Mouse (Mus musculus): ENCODE results near the gene Cdc25b. TPM values are rescaled to one million over a fixed set of nuclear protein-coding genes. Genes with fewer than 3 reads are reported as not detected.

Cdc25b gene
- polyA plus RNA-seq, 1 experiment from 2014 or later: 18.5 TPM

DNA sequence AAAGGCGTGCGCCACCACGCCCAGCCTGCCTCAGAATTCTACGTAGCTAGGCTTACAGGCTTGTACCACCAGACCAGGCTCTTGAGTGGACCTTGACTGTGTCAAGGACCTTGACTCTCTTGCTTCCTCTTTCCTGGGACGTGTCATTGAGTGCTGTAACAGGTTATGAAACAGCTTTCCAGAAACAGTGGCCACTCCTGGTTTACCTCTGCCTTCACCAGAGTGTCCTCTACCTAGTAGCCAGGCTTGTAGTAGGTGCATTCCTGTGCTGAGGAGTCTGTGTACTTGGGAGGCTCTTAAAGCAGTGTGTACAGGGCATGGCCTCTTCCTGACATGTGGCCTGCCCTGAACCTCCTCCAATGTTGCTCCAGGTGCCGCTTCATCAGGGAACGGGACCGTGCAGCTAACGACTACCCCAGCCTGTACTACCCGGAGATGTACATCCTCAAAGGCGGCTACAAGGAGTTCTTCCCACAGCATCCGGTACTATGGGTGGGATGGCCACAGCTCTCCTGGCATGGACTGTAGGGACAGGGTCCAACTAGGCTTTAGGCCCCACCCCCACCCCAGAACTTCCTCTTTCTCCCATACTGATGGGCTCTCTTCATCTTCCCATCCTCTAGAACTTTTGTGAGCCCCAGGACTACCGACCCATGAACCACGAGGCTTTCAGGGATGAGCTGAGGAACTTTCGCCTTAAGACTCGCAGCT is 10.0 kb downstream of the Cdc25b start:
- H3K4me1 ChIP-seq (ENCODE audit: control insufficient read depth, insufficient read depth, low read length): no peaks in the 10 kb centered on the region
- 95% methylated on average over 16 of the region's 16 CpGs for WGBS
- ATAC-seq: no peak
- no peaks in the 10 kb centered on the region for H3K9me3 ChIP-seq (replicated peaks; ENCODE audit: control insufficient read depth, low read length, poor library complexity, severe bottlenecking)
- no peak overlapping the region for H3K9ac ChIP-seq (ENCODE audit: low read depth, low read length)
- no peak overlapping the region for H3K4me3 ChIP-seq (ENCODE audit: low read depth, low read length)
- H3K36me3 ChIP-seq (ENCODE audit: control insufficient read depth, insufficient read depth, low read length): peaks cover 4% of the 10 kb centered on the region; the same call in 1 of the 2 replicates
- no peaks in the 10 kb centered on the region for H3K27me3 ChIP-seq (ENCODE audit: control insufficient read depth, insufficient read depth, low read depth, low read length)
- H3K4me2 ChIP-seq (ENCODE audit: low read length): no peak overlapping the region
- H3K27ac ChIP-seq (ENCODE audit: low read length): no peak overlapping the region

DNA sequence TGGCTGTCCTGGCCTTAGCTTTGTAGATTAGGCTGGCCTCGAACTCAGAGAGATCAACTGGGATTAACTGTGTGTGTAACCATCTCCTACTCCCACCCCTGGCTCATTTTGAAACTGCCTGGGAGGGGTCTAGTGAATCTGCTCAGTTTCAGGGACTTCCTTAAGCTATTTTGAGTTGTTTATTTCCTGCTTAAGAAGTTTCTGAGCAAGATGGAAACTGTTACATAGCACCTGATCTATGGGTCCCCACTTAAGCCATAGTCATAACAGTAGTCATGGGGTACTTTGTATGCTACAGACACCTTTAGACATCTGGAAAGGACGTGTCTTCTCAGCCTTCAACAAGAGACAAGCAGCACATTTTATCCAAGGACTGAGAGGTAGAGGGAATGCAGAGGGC is 14.0 kb downstream of the Cdc25b start:
- no peak for ATAC-seq
- WGBS: 88% methylated on average over 2 of the region's 2 CpGs
- Histone ChIP-seq H3K36me3 (ENCODE audit: control insufficient read depth, insufficient read depth, low read length) (no peaks in the 10 kb centered on the region), H3K4me2 (ENCODE audit: low read length) (no peak overlapping the region), H3K4me1 (ENCODE audit: control insufficient read depth, insufficient read depth, low read length) (no peaks in the 10 kb centered on the region), H3K9me3 (replicated peaks; ENCODE audit: control insufficient read depth, low read length, poor library complexity, severe bottlenecking) (no peaks in the 10 kb centered on the region), H3K4me3 (ENCODE audit: low read depth, low read length) (no peak overlapping the region), H3K9ac (ENCODE audit: low read depth, low read length) (no peak overlapping the region), H3K27ac (ENCODE audit: low read length) (no peak overlapping the region), H3K27me3 (ENCODE audit: control insufficient read depth, insufficient read depth, low read depth, low read length) (no peaks in the 10 kb centered on the region)

DNA sequence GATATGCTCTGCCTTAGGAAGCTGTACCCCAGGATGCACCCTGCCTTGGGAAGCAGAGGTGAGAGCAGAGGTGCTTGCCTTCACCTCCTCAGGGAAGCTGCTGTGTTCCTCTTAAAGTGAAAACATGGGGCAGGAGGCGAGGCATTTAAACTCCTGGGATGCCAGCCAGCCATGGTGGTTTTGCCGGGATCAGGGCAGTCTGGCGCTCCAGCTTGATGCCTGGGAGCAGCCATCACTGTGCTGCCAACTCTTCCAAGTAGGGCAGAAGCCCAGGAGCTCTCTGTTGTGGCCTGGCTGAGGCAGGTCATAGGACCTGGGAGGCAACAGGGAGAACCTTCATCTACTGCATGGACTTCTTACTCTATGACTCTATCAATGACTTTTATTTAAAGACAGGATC is 14.5 kb downstream of the Cdc25b start:
- 95% methylated on average over 3 of the region's 3 CpGs for WGBS
- H3K4me1 ChIP-seq (ENCODE audit: control insufficient read depth, insufficient read depth, low read length): no peaks in the 10 kb centered on the region
- no peaks in the 10 kb centered on the region for H3K27me3 ChIP-seq (ENCODE audit: control insufficient read depth, insufficient read depth, low read depth, low read length)
- no peak overlapping the region for H3K9ac ChIP-seq (ENCODE audit: low read depth, low read length)
- H3K4me2 ChIP-seq (ENCODE audit: low read length): no peak overlapping the region
- H3K4me3 ChIP-seq (ENCODE audit: low read depth, low read length): no peak overlapping the region
- H3K36me3 ChIP-seq (ENCODE audit: control insufficient read depth, insufficient read depth, low read length): no peaks in the 10 kb centered on the region
- no peaks in the 10 kb centered on the region for H3K9me3 ChIP-seq (replicated peaks; ENCODE audit: control insufficient read depth, low read length, poor library complexity, severe bottlenecking)
- ATAC-seq: no peak
- H3K27ac ChIP-seq (ENCODE audit: low read length): no peak overlapping the region

DNA sequence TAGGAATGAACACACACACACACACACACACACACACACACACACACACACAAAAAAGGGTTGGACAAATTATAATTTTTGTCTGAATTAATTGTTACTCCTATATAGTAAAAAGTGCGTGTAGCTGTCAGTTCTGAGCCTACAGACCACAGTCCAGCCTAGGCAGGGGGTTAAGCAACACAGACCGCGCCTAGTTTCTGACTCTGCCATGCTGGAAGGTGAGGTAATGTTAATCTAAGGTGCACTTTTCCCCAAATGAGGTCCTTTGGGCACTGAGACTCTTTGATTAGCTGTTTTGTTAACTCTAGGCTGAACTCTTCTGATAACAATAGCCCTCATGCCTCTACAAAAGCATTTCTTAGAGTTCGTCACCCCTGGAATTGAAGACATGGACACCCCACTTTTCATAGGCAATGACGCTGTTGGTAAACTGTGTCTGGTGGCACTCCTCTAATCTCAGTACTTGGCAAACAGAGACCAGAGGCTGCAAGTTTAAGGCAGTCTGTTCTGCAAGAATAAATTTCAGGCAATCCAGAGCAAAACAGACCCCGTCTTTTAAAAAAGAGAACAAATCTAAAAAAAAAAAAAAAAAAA is 17.2 kb downstream of the Cdc25b start:
- WGBS: 92% methylated on average over 6 of the region's 6 CpGs
- Histone ChIP-seq H3K27ac (ENCODE audit: low read length) (no peak overlapping the region), H3K9ac (ENCODE audit: low read depth, low read length) (no peak overlapping the region), H3K4me2 (ENCODE audit: low read length) (no peak overlapping the region), H3K4me1 (ENCODE audit: control insufficient read depth, insufficient read depth, low read length) (no peaks in the 10 kb centered on the region), H3K27me3 (ENCODE audit: control insufficient read depth, insufficient read depth, low read depth, low read length) (no peaks in the 10 kb centered on the region), H3K36me3 (ENCODE audit: control insufficient read depth, insufficient read depth, low read length) (no peaks in the 10 kb centered on the region), H3K4me3 (ENCODE audit: low read depth, low read length) (no peak overlapping the region), H3K9me3 (replicated peaks; ENCODE audit: control insufficient read depth, low read length, poor library complexity, severe bottlenecking) (no peaks in the 10 kb centered on the region)
- ATAC-seq: no peak

DNA sequence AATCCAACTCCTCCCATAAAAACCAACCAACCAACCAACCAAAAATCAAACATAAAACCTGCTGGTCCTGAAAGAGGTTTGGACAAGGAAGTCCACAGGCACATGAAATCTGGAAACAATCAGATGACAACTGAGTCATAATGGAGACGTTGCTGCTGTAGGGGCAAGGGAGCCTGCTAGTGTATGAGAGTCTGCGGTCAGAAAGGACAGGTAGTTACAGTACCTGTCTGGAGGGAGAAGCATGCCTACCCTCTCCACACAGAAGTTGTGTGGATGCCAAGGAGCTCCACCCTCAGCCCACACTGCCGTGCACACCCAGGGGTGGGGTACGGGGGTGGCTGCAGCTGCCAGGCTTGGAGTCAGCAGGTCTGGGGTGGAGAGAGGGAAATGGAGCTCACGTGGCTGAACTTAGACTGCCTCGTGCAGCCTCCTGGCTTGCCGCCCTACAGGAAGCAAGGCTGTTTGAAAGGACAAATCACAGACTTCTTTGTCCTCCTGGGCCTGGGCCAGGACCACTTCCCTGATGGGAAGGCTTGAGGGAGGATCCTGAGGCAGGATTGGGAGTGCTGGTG is 17.7 kb downstream of the Cdc25b start:
- no peak overlapping the region for H3K4me3 ChIP-seq (ENCODE audit: low read depth, low read length)
- no peaks in the 10 kb centered on the region for H3K36me3 ChIP-seq (ENCODE audit: control insufficient read depth, insufficient read depth, low read length)
- H3K4me1 ChIP-seq (ENCODE audit: control insufficient read depth, insufficient read depth, low read length): peaks cover 2% of the 10 kb centered on the region; the same call in 1 of the 2 replicates
- no peaks in the 10 kb centered on the region for H3K27me3 ChIP-seq (ENCODE audit: control insufficient read depth, insufficient read depth, low read depth, low read length)
- no peak for ATAC-seq
- WGBS: 61% methylated on average over 7 of the region's 7 CpGs
- H3K4me2 ChIP-seq (ENCODE audit: low read length): no peak overlapping the region
- no peak overlapping the region for H3K27ac ChIP-seq (ENCODE audit: low read length)
- H3K9me3 ChIP-seq (replicated peaks; ENCODE audit: control insufficient read depth, low read length, poor library complexity, severe bottlenecking): no peaks in the 10 kb centered on the region
- no peak overlapping the region for H3K9ac ChIP-seq (ENCODE audit: low read depth, low read length)

DNA sequence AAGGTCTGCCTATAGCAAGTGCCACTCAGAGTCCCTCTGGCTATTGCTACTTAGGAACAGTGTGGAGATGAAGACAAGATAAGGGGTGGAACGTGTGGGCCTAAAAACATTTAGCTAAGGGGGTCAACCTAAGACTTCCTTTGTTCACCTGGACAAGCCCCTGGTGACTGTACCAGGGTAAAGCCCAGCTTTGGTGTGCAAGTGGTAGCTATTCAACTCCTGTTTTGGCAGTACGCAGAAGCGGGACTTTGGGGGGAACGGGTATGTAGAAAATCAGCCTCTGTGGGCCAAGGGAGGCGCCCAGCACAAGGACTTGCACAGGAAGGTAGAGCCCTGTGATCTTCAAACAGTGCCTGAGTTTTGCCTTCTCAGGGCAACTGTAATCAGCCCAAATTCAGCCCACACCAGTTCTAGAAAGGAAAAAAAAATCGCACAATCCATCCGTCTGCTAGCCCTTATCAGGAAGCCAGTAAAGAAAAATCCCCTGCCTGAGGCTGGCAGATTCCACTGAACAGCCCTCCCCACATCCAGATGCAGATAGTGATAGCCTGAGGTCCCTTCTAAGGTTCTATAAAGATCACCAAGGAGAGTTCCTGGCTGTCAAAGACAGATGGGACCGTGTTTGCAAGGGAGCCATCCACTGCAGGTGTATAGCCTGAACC is 18.9 kb downstream of the Cdc25b start:
- 89% methylated on average over 8 of the region's 8 CpGs for WGBS
- H3K9me3 ChIP-seq (replicated peaks; ENCODE audit: control insufficient read depth, low read length, poor library complexity, severe bottlenecking): no peaks in the 10 kb centered on the region
- peaks cover 5% of the 10 kb centered on the region; the same call in 1 of the 2 replicates for H3K4me1 ChIP-seq (ENCODE audit: control insufficient read depth, insufficient read depth, low read length)
- no peak overlapping the region for H3K4me2 ChIP-seq (ENCODE audit: low read length)
- no peak for ATAC-seq
- no peak overlapping the region for H3K4me3 ChIP-seq (ENCODE audit: low read depth, low read length)
- no peaks in the 10 kb centered on the region for H3K36me3 ChIP-seq (ENCODE audit: control insufficient read depth, insufficient read depth, low read length)
- no peak overlapping the region for H3K27ac ChIP-seq (ENCODE audit: low read length)
- H3K9ac ChIP-seq (ENCODE audit: low read depth, low read length): no peak overlapping the region
- H3K27me3 ChIP-seq (ENCODE audit: control insufficient read depth, insufficient read depth, low read depth, low read length): no peaks in the 10 kb centered on the region

DNA sequence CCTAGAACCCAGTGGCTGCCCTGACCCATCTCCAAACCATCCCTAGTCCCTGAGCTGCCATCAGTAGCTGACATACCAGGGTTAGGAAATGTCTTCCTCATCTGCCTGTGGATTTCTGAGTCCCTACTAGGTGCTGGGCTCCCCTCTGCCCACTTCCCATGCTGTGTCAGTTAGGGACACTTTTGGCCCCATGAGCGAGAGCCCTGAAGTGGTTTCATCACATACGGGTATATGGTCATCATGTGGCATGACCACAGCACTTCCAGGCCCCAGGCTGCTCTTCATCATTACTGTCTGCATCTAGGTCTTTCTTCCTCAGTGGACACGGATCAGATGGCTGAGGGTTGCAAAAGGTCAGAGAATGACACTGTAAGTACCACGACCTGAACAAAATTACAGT is 20.0 kb downstream of the Cdc25b start, which contains the start of gene Ap5s1:
TSS of gene Ap5s1 (plus strand) at position 301 of the 400 bp plus-strand sequence.
- Histone ChIP-seq H3K4me1 (ENCODE audit: control insufficient read depth, insufficient read depth, low read length) (peaks cover 12% of the 10 kb centered on the region), H3K4me3 (ENCODE audit: low read depth, low read length) (no peak within 1 kb of the TSS), H3K36me3 (ENCODE audit: control insufficient read depth, insufficient read depth, low read length) (no peaks in the 10 kb centered on the region), H3K4me2 (ENCODE audit: low read length) (no peak within 1 kb of the TSS), H3K27ac (ENCODE audit: low read length) (no peak within 1 kb of the TSS), H3K9ac (ENCODE audit: low read depth, low read length) (no peak within 1 kb of the TSS), H3K27me3 (ENCODE audit: control insufficient read depth, insufficient read depth, low read depth, low read length) (no peaks in the 10 kb centered on the region), H3K9me3 (replicated peaks; ENCODE audit: control insufficient read depth, low read length, poor library complexity, severe bottlenecking) (no peaks in the 10 kb centered on the region)
- no peak for ATAC-seq
- 85% methylated on average over 4 of the region's 4 CpGs for WGBS

DNA sequence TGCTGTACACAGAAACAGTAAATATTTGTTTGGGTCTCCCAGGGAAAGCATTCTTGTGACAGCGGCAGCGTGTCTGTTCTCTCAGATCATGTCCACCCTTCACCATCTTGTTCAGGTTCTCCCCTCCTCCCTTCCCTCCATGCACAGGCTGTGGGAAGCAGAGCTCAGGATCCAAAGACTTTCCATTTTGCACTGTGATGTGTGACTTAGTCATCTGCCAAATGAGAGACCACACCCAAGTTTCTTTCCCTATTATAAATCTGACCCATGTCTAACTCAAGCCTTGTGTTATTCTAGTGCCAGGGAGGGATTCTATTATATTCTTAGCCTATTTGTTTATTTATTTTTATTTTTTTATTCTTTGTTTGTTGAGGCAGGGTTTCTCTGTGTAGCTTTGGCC is 21.6 kb downstream of the Cdc25b start:
- Histone ChIP-seq H3K9ac (ENCODE audit: low read depth, low read length) (no peak overlapping the region), H3K27ac (ENCODE audit: low read length) (no peak overlapping the region), H3K9me3 (replicated peaks; ENCODE audit: control insufficient read depth, low read length, poor library complexity, severe bottlenecking) (no peaks in the 10 kb centered on the region), H3K27me3 (ENCODE audit: control insufficient read depth, insufficient read depth, low read depth, low read length) (no peaks in the 10 kb centered on the region), H3K4me3 (ENCODE audit: low read depth, low read length) (no peak overlapping the region), H3K36me3 (ENCODE audit: control insufficient read depth, insufficient read depth, low read length) (no peaks in the 10 kb centered on the region), H3K4me2 (ENCODE audit: low read length) (no peak overlapping the region), H3K4me1 (ENCODE audit: control insufficient read depth, insufficient read depth, low read length) (peaks cover 14% of the 10 kb centered on the region)
- ATAC-seq: no peak
- WGBS: 97% methylated on average over 2 of the region's 2 CpGs
